Mouse (Mus musculus) A20 (cell line): ENCODE measurements at regions not wholly inside any gene's neighbourhood (a gene's known extent, or its start where the extent isn't known, plus 50 kb on each side); places are given as distances from the start of the nearest gene placed in this dataset.

ENCODE experiments used
- DNase-seq: peaks from one replicate; pipeline ENCODE4 v3.0.0-alpha.2; 2011; ENCODE audit warnings: low read depth, low spot score

GRCm38 (mm10) chr13:43967516-43967915 is 182.9 kb downstream of the Cd83 start:
- DNase-seq: no peak

- no peak for DNase-seq
Measured at GRCm38 (mm10) chr13:43972906-43973305, 188.3 kb downstream of the Cd83 start.

DNA sequence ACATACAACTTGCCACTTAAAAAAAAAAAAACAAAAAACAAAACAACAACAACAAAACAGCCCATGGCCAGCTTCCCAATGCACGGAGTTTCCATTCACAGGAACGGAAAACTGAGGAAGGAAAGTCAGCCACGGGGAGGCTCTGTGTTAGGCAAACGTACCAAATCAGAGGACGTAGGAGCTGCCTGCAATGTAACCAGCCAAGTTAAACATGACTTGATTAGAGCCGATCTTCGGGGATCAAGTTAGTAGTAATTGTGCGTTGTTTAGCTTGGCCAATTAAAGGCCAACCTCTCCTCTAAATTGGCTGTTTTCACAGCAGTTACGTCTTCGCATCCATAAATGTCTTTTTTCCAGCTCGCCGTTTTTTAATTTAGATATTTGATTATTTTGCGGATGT is 190.7 kb downstream of the Cd83 start:
- no peak for DNase-seq

DNA sequence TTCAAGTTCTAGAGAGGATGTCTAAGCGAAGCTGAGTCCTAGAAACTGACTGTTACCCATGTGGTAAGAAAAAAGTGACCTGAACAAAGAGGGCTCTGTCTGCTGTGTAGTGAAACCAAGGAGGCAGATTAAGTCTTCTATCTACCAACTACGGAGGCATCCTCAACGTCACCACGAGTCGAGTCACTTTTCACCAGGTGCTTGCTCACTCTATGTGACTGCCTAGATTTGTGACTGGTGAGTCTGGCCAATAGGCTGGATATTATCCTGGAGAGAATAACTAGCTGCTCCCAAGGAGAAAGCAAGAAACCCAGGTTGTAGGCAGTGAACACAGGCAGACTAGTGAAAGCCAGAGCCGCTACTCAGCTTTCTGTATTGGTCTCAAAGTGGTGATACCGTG is 191.2 kb downstream of the Cd83 start:
- no peak for DNase-seq

DNA sequence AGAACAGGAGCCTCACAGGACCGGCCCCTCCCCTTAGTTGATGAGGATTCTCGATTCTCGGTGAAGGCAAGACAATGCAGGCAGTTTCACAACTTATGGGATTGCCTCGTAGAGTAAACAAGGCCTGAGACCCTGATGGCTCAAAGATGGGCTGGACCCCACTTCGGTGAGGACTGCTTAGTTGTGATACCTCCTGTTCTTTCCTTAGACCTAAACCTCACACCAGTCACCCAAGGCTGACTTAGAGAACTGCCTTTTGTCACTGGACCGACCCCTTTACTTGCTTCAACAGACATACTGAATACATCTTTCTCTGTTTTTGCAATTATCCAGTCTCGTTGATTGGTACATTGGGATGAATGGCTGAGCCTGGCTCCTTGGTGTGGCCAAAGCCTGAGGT is 192.1 kb downstream of the Cd83 start:
- DNase-seq: no peak

GRCm38 (mm10) chr13:43987338-43987737 is 202.8 kb downstream of the Cd83 start:
- no peak for DNase-seq

- DNase-seq: no peak
Measured at GRCm38 (mm10) chr13:43988421-43988820, 203.8 kb downstream of the Cd83 start.

DNA sequence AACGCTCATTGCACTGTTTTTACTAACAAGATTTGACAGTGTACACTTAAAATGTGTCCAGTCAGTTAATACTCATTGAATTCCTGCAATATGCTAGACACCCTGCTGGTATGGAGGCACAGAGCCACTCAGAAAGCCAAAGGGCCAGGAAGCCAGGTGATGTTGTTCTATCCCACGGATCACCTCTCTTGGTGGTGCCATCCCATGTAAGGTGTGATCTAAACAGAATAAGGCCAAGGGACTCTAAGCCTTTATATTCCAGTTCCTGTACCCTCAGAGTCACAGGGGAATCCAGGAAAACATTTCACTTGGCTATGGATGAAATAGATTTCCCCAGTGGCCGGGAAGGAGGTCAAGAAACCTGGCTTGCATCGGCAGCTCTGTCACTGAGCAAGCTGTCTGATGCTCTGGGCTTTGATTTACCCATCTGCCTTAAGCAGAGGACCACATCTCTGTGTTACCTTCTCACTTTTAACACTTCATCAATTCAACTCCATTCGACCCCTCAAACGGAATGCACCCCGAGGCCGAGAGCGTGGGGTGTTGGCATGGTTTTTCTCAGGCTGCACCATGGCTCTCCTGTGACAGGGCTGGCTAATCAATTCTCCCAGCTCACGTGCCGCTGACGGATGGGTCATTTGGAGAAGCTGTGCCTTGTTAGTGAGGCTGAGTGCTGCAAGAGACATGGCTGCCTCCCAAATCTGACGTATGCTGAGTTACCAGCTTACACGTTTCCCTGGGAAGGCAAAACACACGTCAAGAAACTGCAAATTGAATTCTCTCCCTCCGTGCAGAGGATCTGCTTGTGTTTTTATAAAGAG is 205.9 kb downstream of the Cd83 start:
- DNase-seq: no peak

- no peak for DNase-seq
Measured at GRCm38 (mm10) chr13:43991774-43992173, 207.2 kb downstream of the Cd83 start.

DNA sequence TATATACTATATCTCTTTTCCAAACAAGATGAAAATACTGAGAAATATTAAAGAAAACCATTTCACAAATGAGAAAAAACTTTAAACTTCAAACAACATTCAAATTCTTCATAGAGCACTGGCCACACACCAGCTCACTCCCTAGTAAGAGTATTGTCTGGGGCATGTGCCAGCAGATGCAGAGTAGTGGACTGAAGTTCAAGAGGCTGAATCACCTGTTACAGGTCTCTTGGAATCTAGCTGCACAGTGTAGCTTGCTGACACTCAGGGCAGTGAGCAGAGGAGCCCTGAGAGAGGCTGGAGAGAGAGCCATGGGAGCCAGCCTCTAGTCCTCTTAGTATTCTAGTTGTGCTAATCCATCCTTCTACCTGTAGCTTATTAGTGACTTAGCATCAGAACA is 208.4 kb downstream of the Cd83 start:
- no peak for DNase-seq

- DNase-seq: no peak
Measured at GRCm38 (mm10) chr13:43994361-43994760, 209.8 kb downstream of the Cd83 start.

DNA sequence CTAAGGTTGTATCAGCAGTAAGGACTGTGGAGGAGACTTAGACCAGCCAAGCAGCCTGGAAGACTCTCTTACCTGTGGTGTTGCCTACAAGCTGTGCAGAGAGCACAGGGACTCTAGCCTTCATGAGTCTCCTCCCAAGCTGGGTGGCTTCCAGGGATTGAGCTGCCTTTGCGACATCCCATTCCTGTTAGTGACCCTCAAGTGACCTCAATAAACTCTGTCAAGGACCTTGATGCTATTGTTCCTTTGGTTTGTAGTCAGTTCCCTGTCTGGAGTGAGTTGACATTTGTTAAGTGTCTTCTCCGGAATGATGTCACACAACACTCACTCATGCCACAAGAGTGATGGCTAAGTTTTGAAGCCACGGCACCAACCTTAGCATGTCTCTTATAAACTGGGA is 211.0 kb downstream of the Cd83 start:
- no peak for DNase-seq

DNA sequence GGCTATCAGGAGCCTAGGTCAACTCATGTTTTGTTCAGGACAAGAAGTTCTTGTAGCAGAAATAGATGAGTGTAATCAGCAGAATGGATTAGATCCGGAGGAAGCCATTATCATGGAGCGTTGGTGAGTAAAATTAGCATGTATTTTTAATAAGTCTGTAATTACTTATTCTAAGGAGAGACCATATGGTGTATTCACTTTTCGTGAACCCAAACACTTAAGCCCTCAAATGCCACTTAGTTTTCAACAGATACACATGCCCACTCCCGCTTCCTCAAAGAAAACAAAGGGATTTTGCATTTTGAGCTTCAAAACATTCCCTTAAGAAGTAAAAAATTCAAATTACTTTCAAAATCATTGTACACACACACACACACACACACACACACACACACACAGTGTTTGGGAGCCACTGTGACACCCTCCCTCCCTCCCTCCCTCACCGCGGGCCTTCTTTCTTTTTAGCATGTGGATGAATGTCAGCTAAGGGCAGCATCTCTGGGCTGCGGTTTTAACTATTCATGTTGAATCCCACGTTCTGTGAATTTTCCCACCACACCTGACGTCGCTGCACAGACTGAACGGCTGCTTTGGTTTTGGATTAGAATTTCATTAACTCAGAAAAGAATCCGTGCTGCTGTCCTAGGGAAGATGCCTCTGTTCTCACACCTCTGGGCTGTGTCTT is 217.4 kb downstream of the Cd83 start:
- peak; percentile 10 for DNase-seq

- DNase-seq: no peak
Measured at GRCm38 (mm10) chr13:44012868-44013267, 228.3 kb downstream of the Cd83 start.

DNA sequence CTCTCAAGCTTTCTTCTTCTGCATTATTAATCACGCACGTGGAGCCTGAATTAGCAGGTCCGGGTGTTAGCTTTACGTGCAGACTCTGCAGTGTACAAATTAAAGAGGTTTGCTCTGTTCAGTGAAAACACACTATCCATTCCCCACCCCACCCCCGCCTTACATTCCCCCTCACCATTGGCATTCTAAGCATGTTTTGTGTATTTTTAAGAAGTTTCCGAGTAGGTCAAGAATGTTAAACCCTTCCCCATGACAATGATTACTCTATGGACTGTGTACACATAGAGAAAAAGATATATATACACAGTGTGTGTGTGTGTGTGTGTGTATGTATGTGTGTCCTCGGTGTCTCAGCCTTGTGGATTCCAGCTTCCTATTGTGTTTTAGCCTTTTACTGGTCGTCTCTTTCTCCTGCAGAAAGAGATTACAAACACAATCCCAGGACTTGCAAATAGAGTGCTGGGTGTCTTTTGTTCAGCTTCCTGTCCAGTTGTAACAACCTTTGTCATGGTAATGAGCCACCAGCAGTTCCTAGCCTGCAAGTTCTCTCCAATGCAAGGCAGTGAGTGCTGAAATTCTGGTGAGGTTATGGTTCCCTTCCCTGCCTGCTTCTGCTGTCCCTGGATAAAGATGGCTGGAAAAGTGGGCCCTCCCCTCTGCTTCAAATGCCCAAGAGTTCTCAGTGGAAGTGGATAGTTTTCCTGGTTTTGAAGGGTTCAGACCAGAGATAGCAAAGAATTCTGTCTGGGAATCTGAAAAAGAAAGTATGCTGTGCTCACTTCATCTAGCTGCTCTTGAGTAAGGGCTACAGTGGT is 234.1 kb downstream of the Cd83 start:
- DNase-seq: no peak

- DNase-seq: no peak
Measured at GRCm38 (mm10) chr13:44019304-44019583, 234.7 kb downstream of the Cd83 start.

DNA sequence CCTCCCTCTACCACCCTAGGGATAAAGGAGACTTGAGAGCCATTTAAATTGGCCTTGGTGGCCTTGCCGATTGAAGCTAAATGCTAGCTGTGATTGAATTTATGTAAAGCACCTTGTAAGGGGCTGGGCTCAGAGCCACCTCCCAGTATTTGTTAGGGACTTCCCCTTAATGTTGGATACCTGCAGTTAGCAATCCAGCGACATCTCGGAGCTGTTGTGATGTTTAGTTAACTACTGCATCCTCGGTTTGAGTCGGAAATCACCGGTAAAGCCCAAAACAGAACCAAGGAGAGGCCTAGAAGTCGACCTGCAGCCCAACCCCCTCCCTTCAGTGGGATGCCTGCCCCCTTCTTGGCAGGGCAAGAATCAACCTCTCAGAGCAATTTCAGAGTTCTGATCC is 236.3 kb downstream of the Cd83 start:
- DNase-seq: no peak

GRCm38 (mm10) chr13:44022106-44022505 is 237.5 kb downstream of the Cd83 start:
- DNase-seq: no peak

DNA sequence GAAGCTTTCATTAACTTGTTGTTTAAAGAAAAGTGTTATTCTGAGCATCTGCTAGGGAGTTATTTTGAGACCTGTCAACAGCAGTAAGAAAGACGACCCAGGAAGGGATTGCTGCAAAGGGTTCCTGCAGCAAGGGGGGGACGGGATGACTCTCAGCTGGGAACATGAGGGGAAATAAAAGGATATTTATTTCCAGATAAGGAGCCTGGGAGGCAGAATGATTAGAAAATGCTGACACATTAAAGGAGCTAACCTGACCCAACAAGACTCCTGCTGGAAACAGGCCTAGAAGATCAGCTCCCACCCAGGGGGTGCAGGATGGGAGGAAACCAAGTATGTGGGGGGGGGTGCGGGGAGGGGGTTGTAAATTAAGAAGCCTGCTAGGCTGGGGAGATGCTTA is 240.0 kb downstream of the Cd83 start:
- no peak for DNase-seq

GRCm38 (mm10) chr13:44026321-44027255 is 242.0 kb downstream of the Cd83 start:
- DNase-seq: no peak

GRCm38 (mm10) chr13:44028081-44028480 is 243.5 kb downstream of the Cd83 start:
- DNase-seq: peak; percentile 15

DNA sequence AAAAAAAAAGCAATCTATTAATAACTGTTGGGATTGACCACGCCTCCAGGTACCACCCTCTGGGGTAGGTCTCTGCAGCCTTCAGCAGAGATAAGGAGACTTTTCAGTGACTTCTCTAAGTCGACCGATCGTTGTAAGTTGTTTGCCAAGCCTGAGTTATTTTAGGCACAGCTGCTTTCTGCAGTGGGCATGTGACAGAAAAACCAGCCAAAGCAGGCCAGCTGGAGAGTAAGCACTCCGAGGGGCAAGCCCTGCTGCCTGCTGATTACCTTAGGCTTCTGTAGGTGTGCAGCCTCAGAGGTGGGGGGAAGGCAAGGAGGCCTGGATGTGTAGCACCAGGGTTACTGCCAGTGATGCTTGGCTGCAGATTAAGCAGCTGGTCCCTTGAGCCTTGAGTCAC is 246.0 kb downstream of the Cd83 start:
- DNase-seq: no peak
